Mouse (Mus musculus) v-Abl transformed pro-B cells (cell line): ENCODE results near the gene Vmn2r27.

ENCODE experiments used
- in situ Hi-C, 2 experiments: fragments of 400-800 bp; cut with MboI; formaldehyde crosslinking; loops; one replicate each; pipeline ENCODE4 v1.15.1; 2025; ENCODE audit not compliant: unreplicated experiment in 2 of 2

Gene Vmn2r27

DNA sequence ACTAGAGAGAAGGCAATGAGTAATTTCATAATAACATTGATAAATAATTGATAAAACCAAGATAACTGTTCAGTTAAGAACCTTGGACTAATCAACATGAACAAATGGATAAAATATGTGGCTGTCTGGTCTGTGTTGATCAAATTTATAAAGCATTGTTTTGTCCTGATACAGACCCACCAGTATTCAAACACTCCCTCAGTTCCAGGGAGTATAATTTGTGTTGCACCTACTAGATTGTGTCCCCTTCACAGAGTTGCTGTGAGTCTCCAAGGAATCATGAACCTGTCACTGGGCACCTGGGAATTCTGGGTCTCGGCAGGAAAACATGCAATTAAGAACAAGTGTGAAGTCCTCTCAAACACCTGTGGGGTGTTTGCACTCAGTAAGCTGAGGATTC lies at the start of gene Vmn2r27:
Gene Vmn2r27, minus strand, starts transcription at position 101 of the 400 bp plus-strand sequence.
- in situ Hi-C loops = no loop called here

DNA sequence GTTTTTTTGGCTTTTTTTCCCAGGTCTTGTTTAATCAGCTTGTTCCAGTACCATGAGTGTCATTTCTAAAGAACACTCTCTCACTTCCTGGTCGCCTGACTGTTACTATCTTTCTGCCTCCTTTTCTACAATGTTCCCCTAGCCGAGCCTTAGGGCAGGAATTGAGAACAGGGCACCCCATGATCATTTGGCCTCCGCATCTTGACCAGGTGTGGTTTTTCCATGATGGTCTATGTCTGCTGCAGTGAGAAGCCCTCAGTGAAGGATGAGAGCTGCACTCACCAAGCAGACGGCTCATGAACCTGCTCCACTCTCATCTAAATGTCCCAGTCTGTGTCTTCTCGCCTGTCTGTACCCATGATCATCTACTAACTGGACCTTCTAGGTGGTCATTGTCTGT lies 46.6 kb upstream of the Vmn2r27 start:
- in situ Hi-C loops = loop anchor here in 1 of 2 experiments (10.0 kb wide), 1 partner anchor 47 kb away; no protein-coding TSS in a partner anchor

DNA sequence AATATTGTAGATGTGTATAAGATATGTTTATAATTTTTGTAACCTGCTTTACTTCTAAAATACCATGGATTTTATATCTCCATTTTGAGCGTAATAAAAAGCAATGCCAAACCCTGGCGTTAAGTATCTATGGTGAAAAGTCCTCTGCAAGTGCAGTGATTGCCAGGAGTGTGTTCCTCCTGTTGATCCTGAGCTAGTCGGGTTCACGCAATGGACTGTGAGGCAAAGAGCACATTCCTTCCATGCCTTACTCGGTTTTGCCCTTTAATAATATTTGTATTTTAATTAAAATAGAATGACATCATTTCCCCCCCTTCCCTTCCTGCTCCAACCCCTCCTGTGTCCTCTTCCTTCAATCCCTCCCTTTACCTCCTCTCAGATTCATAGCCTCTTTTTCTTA lies 46.0 kb upstream of the Vmn2r27 start:
- in situ Hi-C loops = loop anchor here in 1 of 2 experiments (10.0 kb wide), 1 partner anchor 47 kb away; no protein-coding TSS in a partner anchor

DNA sequence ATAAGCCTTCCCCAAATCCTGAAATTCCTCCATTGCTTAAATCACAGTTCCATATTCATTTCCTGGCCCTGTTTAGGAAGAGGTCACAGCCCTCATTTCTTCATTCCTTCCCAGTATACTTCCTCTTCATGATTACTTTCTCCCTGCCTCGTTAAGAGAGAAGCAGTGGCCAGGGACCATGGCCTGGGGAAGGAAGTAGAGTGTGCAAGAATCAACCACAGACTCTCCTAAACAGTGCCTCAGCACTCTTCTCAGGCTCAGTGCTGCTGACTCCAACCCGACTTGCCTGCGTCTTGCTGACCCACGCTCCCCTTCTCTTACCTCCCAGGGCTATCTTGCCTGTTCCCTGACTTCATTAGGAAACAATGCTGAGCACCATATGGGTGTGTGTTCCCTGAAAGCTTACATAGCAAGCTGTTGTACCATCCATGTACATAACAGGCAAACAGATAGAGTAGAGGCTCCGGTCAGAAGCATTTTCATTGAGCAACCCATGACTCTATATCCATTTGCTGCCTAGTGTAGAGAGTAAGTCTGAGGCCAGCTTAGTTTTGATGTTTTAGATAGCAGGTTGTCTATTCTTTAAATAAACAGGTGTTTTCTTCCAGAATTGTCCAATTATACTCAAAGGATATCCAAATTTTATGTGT lies 41.7 kb upstream of the Vmn2r27 start:
- in situ Hi-C loops = loop anchor here (10.0 to 25.0 kb wide), 5 partner anchors 51 to 1761 kb away; partner anchors contain the start of genes Foxj2 (in 1 of the 2), Mfap5 (in 1 of the 2) and Slc2a3 (in 1 of the 2)

DNA sequence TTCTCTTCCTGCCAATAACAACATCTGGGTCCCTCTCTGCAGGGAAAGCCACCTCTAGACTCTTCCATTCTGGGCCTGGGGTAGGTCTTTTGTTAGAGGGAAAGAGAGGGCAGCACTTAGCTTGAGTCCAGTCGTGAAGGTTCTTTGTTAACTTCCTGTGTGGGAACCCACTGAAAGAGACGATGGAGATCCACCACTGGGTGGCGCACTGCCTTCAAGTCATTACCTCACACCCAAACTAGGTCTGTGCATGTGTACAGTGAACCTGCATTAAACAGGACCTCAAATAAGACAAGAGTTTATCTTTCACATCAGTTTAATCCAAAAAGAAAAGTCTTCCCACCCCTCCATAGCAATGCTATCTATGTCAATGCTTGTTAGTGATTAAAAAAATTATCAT lies 31.0 kb upstream of the Vmn2r27 start:
- in situ Hi-C loops = loop anchor here (5.0 to 25.0 kb wide), 6 partner anchors 115 to 1750 kb away; partner anchors contain the start of genes Foxj2 (in 1 of the 2), Mfap5 (in 1 of the 2) and Slc2a3 (in 1 of the 2)

DNA sequence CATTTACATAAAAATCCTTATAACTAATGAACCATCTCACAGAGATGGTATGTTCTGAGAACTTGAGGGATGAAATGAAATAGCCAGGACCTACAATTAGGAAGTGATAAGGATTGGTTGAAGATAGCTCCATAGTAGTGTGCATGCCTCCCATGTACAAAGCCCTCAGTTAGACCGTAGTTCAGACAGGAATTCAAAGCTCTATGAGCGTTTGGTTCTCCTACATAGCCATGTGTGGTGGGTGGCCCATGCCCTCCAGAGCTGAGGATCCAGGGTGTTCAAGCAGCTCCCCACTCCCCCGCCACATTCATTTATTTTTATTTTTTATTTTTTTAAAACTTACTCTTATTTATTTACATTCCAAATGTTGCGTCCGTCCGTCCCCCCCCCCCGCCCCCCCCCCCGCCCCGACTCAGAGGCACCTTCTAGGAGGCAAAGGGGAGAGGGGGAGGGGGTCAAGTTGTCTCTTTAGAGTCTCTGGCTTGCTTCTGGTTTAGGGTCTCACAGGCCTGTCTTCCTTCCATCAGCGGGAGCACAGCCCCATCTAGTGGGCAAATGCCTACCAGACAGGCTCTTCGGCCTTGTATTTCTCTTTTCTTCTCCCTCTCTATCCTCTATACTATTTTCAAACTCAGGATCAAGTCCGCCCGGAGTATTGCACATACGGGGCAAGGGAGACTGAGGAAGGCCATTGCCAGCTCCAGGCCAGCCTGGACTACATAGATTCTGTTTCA lies 28.7 kb upstream of the Vmn2r27 start:
- in situ Hi-C loops = loop anchor here (5.0 to 25.0 kb wide), 6 partner anchors 117 to 1748 kb away; partner anchors contain the start of genes Foxj2 (in 1 of the 2), Mfap5 (in 1 of the 2) and Slc2a3 (in 1 of the 2)

DNA sequence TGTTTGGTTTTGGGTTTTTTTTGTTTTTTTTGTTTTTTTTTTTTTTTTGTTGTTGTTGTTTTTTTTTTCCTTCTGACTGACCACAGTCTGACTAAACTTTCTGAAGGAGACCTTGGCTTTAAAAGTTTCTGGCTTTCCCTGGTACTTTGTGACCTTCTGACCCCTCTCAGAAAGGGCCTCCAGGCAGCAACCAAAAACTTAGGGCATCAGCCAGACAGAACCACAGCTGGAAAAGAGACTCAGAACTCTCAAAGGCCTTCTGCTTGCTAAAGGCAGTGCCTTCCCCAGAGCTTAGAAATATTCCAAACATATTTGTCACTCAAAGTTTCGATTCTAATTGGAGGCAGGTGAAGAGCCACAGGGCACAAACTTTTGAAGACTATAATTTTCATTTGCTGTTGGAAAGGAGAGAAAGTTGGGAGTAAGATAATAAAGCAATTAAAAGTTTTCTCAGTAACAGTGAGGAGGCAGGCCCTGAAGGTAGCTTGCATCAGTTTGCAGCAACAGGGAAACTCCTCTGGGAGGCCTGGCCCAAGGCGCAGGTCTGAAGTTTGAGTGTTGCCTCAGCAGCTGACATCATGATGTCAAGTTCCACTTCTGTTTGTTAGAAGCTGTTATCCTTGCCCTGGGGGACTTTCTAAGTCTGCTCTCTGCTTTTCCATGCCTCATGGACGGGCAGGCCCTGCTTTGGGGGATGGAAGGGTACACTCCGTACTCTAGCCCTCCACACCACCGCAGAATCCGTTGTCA lies 24.2 kb upstream of the Vmn2r27 start:
- in situ Hi-C loops = loop anchor here (5.0 to 25.0 kb wide), 5 partner anchors 324 to 1744 kb away; partner anchors contain the start of genes Foxj2 (in 1 of the 2), Mfap5 (in 1 of the 2) and Slc2a3 (in 1 of the 2)

DNA sequence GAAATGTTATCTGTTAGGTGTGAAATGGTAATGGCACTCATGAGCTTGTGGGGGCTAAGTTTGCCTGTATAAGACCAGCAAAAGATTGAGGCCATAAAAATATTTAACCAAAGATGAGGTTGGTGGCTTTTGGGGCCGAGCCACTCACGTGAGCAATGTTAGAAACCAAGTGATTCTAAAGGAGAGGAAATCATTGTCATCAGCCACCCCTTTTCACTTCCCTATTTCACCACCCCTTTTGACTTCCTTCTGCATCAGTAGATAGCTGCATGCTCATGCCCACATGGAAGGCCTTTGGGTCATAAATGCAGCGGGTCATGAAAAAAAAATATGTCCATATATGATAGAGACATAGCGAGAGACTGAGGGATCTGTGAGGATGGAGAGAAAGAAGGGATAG lies 29.5 kb downstream of the Vmn2r27 start:
- in situ Hi-C loops = no loop called here

DNA sequence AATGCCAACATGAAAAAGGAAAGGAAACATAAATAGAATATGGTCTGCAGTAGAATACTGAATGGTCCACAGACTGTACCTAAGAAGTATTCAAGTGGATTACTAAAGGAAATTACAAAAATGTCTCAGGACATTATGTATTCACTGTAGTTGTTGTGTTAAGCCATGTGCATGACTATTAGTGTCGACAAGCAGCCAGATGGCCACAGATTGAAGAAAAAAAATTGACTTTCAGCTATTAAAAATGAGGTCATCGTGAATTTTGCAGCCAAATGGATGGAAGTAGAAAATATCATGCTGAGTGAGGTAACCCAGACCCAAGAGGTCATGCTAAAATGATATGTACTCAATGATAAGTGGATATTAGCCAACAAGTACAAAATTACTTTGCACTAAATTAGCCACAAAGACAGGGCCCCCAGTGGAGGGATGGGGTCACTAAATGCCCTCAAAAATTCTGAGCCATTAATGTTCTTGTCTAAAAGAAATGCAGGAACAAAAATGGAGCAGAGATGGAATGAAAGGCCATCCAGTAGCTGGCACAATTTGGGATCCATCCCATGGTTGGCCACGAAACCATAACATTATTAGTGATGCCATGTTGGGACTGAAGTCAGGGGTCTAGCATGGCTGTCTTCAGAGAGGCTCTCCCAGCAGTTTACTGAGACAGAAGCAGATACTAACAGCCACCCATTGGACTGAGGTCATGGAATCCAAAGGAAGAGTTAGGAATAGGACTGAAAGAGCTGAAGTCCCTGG lies 63.0 kb downstream of the Vmn2r27 start:
- in situ Hi-C loops = no loop called here

DNA sequence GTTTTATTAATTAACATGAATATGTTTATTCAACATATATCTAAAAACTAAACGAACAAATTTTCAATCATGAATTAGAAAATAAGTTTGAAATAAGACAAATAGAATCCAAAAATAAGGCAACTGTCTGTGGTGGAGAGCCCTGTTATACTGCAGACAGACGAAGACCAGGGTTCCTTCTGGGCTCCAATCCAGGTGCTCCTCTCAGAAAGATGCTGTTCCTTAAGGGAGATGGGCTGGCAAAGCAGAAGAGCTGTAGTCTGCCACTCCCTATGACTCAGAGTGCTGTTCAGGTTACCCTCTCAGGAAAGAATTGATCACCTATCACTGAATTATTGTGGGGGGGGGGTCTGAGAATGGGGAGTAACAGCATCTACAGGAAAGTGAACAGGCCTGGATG lies 65.1 kb downstream of the Vmn2r27 start:
- in situ Hi-C loops = no loop called here

DNA sequence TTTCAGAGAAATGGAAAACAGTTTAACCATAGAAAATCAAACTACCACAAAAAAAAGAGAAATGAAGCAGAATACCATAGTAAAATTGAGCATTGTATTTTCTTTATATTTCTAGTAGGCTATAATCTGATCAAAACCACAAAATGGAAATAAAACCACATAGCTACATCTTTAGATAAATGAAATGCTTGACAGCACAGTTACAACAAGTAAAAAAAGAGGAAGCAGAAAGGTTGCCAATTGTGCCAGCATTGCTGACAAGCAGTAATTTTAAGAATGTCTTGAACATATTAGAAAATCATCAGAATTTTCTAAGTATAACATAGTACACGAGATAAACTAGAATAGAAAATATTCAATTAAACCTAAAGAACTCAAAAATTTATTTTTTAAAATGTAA lies 81.8 kb downstream of the Vmn2r27 start:
- in situ Hi-C loops = no loop called here
